Mouse (Mus musculus) layer of hippocampus, adult 18-20 months (tissue): ENCODE measurements around the gene E4f1. TPM values are rescaled to one million over a fixed set of nuclear protein-coding genes. Genes with fewer than 3 reads are reported as not detected.

Experiments used
- DNase-seq, 2 experiments: peaks; one replicate each; pipeline ENCODE4 v3.0.0; 2022; ENCODE audit warnings: low spot score in 2 of 2
- long read RNA-seq: library from polyadenylated mRNA; stranded (forward); transcript quantifications from one replicate; pipeline ENCODE4 v2.0.0, GENCODE M21; 2021
- total RNA-seq, 2 experiments: library from RNA; stranded (reverse); gene quantifications; 2 replicates each; pipeline ENCODE4 v1.2.3; 2021

The E4f1 gene
- 10 to 100 TPM; 32.3 to 37.9 TPM for total RNA-seq
- long read RNA-seq, partial matches to known transcripts = 11 of 43 reads
- long read RNA-seq, other reads (novel, unspliced or antisense) = 28 of 43 reads

DNA sequence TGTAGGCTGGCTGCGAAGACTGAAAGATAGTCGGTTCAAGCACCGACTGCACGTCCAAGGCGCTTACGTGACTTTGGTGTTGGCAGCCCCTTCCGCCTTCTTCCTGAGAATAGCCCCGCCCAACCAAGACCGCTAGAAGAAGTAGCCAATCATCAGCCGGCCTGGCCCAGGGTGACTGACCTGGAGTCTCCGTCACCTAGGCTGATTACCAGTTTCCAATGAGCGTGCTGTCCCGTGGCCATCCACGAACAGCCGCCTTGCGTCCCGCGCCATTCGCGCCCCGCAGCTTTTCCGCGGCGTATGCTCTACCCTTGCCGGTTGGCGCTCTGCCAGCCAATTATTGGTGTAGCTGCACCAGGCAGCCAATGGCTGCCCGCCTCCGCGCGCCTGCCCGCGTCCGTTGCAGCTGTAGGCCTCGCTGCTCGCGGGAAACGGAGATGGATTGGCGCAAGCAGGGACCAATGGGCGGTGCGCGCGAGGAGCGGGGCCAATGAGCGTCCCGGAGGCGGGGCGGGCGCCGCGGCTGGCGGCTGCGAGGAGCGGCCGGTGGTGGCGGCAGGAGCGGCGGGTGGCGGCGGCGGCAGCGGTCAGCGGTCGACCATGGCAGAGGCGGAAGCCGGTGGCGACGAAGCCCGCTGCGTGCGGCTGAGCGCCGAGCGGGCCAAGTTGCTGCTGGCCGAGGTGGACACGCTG is at the start of gene E4f1, which contains the start of gene Pgp:
TSS of gene E4f1 (minus strand) at position 404 of the 693 bp plus-strand sequence.
TSS of gene Pgp (plus strand) at position 483 of the 693 bp plus-strand sequence.
- peak; percentile 99 for DNase-seq

DNA sequence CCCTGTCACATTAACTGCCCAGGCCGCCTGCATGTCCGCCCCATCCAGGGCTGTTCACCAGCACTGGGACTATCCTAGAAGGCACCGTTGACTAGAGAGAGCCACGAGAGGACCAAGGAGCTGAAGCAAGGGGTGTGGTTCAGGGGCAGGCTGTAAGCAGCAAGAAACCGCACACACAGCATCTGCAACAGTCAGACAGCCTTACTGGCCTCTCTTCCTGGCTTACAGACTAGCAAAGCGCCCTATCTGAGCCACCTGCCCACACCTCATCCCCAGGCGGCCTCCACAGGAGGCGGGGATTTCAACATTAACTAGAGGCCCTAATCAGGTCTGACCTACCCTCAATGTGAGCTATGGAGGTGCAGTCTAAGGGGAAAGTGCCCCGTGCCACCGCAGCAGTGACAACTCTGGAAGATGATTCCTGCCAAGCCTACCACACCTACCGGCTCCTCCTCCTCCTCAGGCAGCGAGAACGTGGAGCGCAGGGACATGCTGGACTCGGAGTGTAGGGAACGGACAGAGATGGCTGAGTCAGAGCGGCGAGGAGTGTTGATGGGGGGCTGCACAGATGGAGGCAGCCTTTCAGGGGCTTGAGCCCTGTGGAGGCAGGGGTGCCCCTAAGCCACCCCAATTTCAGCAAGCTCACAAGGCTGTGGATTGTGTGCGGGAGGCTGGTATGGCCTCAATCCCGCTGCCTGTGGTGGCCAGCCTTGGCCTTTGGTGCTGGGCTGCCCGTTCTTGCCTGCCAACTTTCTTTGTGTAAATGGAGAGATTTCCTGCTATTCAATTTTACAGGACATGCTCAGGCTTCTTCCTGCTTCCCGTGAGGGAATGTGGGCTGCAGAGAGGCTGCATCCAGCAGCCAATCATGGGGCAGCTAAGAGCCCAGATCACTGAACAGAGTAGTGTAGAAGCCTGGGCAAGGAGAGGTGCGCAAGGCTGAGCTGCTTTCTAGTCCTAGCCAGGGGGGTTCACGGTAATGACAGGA is 44.5 kb upstream of the E4f1 start:
- DNase-seq = no peak

DNA sequence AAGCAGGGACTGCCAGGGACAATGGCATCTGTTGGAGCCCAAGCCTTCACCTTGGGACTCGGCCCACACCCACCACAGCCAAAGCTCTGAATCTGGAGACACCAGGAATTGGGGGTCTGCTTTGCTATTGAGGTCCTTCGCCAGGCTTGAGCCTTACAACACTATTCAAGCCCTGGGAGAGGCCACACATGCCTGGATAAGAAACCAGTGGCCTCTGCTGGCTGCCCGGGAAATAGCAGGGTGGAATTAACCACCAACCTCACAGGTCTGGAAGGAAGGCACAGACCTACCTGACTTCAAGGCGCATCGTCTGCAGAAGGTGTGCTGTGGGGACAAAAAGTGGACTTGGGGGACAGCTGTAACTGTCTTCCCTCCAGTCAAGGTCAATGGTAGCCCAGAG is 43.5 kb upstream of the E4f1 start:
- peak; percentile 65 to 85 for DNase-seq

DNA sequence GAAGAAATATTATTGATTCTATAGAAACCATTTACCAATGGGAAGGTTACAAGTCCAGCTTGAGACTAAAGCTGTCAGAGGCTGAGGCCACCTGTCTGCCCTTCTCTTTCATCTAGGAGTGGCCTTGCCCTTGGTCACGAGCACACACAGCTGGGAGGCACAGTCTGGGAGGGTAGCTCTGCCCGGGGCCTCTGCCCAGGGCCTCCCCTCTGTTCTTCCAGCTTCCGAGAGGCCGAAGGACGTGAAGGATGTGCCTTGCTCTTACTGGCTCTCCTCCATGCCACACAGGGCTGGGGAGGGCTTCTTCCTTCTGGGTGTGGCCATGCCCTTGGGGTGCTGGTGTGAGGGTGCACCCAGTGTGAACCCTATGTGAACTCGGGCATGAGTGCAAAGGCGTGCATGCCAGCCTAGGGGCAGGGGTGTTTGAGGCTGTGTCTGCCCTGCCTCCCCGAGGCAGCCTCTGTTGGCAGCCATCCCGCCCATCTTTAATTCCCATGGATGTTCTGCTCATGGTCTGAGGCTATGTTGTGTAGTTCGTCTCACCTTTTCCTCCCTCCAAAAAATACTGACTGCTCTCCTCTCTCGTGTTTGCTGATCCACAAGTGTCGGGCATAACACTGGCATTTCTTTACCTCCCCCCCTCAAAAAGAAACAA is 37.8 kb upstream of the E4f1 start:
- no peak for DNase-seq

DNA sequence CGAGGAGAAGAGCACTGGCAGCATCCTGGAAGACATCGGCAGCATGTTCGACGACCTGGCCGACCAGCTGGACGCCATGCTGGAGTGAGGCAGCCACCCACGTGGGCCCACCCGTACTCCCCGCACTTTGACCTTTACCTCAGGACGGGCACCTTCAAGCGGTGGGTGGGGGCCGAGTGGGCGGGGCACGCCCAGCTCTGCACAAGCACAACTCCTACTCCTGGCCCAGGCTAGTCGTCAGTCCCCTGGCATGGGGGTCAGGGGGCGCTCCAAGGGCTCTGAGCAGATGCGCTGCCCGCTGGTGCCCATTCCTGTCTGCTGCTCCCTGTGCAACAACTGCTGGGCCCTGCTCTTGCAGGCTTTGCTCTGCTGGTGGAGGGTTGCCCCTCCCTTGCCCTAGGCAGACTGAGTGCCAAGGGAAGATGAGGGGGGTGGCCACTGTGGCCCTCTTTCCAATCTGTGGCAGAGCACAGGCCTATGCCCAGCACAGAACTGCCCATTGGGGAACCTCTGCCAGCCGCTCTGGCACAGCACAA is 37.1 kb upstream of the E4f1 start:
- DNase-seq = no peak

DNA sequence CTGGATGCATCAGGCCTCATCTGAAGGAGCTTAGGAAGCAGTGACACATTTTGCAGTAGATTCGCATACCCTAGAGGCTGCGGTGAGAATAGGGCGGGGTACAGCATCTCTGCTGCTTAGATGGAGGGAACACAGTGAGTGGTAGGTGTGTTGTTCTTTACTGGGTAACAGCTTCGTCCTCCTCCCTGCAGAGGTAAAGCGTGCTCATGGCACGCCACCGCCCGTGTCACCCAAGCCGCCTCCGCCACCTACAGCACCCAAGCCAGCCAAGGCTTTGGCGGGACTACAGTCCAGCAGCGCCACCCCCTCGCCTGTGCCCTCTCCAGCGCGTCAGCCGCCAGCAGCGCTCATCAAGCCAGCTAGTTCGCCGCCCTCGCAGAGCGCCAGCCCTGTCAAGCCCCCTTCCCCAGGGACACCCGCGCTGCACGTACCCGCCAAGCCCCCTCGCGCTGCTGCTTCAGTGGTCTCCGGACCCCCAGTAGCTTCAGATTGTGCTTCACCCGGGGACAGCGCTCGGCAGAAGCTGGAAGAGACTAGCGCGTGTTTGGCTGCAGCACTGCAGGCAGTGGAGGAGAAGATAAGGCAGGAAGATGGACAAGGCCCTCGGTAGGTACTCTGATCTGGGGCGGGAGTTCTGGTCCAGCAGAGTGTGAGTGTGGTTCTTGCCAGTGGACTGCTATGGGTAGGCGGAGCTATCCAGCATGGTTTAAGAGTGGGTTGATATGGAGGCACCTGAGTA is 36.4 kb upstream of the E4f1 start:
- DNase-seq = peak; percentile 54 to 69

DNA sequence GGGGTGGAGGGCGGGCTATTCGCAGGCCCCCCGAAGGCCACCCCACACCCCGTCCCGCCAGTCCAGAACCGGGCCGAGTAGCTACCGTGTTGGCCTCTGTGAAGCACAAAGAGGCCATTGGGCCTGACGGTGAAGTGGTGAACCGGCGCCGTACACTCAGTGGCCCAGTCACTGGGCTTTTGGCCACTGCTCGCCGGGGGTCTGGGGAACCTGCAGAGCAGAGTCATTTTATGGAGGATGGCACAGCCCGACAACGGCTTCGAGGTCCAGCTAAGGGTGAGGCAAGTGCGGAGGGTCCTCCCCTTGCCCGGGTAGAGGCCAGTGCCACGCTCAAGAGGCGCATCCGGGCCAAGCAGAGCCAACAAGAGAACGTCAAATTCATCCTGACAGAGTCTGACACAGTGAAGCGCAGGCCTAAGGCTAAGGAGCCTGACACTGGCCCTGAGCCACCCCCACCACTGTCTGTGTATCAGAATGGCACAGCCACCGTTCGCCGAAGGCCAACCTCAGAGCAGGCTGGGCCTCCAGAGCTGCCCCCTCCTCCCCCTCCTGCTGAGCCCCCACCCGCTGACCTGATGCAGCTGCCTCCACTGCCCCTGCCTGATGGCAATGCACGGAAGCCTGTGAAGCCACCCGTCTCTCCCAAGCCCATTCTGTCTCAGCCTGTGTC is 35.3 kb upstream of the E4f1 start:
- no peak for DNase-seq

DNA sequence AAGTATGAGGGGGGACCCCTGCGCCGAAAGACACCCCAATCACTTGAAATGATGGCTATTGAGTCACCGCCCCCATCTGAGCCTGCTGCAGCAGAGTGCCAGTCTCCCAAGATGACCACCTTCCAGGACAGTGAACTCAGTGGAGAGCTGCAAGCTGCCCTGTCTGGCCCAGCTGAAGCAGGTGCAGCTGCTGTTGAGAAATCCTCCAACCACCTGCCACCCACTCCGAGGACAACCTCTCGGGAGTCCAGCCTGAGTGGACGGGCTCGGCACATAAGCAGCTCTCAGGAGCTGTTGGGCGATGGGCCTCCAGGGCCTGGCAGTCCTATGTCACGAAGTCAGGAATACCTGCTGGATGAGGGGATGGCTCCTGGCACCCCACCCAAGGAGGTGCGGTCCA is 34.0 kb upstream of the E4f1 start:
- DNase-seq = no peak

DNA sequence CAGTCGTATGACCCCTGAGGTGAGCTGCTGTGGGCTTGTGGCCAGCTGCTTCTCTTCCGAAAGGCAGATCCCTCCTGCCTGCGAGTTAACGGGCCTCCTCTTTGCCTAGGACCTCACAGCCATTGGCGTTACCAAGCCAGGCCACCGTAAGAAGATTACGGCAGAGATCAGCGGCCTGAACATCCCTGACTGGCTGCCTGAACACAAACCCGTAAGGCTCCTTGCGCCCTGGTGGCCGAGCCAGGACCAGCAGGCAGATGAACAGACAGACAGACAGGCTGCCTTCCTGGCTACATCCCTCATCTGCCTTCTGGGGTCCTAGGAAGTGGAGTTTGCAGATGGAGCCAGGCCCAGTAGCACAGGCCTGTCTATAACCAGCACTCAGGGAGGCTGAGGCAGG is 32.1 kb upstream of the E4f1 start:
- no peak for DNase-seq

DNA sequence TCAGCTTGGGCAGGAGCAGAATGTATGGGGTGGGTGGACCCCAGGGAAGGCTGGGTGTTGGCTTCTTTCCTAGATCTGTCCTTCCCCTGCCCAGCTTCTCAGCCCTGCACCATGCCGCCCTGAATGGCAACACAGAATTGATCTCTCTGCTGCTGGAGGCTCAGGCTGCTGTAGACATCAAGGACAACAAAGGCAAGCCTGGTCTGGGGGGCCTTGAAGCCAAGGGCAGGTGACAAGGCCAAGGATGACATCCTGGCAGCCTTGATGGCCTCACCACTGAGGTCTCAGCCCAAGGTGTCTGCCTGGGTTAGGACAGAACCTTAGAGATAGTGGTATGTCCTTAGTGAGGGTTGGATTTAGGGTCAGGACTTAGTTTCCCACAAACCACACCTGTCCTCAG is 25.9 kb upstream of the E4f1 start:
- DNase-seq = no peak

DNA sequence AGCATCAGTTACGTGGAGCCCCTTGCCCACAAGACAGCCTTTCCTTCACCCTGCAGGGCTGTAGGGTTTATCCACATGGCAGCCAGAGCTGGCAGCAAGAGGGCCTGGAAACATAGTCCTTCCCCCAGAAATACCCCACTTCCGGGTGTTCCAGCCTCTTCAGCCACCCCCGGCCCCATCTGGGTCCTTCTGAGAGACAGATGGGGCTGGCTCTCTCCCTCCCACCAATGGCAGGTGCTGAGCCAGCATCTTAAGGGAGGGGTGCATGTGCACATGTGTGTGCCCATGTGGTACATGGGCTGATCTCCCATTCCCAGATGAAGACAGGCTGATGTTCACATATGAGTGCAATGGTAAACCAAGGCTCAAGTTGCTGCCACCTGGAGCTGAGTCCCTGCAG is 25.3 kb upstream of the E4f1 start:
- DNase-seq = peak; percentile 85 to 88

DNA sequence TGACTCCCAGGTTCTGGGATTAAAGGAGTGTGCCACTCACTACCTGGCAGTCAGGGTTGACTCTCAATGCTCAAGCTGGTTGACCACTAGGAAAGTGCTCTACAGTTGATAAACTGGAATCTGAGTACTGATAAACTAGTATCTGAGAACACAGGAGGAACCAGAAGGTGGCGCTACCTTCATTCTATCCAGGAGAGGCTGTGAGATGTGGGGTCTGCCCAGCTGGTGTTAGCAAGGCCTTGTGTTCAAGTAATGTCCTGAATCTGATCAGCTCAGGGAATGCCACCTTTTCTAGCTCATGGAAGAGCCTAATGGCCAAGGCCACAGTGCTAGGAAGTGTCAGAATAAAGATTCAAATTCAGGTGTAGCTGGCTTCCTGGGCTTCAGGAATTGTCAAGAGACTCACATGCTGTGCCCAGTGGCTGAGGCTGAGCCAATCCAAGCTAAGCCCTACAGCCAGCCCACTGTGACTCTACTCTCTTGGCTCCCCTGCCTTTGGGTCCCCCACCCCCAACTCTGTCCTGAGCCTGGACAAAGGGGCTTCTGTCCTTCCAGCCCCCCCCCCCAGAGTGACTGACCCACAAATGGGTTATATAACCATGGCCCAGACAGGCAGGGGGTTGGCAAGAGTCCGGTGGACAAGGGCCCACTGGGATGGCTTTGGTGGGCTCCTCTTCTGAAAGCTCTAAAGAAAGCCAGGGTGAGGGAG is 24.7 kb upstream of the E4f1 start:
- DNase-seq = peak in 1 of 2 experiments; percentile 77

DNA sequence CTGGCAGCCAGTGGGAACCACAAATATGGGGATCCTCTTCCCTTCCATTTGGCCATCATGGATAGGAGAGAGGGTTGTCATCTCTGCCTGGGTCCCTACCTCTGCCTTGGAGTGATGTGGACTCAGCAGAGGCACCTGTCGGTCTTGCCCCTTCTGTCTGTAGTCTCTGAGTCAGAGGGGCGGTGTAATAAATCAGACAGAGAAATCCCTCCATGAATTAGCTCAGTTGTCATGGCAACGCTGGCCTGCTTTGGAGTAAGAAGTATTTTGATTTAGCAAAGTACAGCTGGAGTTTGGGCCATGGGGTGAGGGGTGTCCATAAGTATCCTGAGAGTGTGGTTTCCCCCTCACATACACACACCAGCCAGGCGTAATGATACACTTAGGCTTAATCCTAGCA is 20.3 kb upstream of the E4f1 start:
- DNase-seq = peak in 1 of 2 experiments; percentile 69

DNA sequence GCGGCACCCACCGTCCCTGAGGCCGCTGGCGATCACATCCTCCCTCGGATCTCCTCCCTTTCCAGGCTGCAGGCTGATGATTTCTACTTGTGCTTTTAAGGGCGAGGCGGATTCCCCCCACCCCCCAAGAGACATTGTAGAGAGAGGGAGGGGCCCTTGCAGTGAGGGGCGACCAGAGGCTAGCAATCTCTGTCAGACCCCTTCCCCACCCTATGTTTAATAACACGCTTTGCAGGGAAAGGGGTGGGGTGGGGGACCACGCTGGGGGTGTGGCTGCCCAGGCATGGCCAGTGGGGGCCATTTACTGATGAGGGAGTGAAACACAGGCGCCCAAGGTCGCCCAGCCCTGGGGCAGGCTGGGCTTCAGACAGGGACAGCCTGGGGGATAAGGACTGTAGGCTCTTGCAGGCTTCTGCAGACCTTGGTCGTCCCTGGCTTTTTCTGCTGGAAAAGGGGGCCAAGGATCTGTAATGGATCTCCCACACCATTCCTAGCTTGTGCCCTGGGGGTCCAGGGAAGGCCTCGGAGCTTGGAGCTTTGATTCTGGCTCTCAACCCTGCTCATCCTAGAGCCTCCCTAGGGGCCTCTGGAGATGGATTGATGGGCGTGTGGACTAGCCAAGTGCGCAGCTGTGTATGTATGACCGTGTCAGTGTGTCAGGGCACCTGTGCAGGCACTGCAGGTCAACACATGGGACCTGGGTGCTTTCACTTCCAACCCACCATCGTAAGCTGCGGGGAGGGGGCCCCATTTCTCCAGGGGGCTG is 19.3 kb upstream of the E4f1 start:
- DNase-seq = peak in 1 of 2 experiments; percentile 15

DNA sequence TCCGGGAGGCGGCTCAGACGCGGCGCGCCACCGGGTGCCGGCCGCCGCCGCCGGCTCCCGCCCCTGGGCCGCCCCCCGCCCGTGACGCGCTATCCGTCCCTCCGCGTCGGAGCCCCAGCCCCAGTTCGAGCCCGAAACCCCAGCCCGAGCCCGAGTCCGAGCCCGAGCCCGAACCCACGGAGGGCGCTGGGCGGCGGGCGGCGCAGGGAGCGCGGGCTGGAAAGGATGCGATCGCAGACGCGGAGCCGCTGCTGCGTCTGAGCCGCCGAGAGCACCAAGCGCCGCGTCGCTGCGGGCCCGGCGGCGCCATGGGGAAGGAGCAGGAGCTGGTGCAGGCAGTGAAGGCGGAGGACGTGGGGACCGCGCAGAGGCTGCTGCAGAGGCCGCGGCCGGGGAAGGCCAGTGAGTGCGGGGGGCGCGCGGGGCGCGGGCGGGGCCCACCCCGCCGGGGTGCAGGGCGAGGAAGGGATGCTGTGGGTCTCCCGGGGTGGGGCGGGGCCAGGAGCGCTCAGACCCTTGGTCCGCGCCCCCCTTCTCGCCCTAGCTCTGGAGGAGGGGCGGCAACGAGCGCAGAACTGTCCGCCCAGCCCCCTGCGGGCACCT is 18.6 kb upstream of the E4f1 start:
- DNase-seq = peak in 1 of 2 experiments; percentile 41

DNA sequence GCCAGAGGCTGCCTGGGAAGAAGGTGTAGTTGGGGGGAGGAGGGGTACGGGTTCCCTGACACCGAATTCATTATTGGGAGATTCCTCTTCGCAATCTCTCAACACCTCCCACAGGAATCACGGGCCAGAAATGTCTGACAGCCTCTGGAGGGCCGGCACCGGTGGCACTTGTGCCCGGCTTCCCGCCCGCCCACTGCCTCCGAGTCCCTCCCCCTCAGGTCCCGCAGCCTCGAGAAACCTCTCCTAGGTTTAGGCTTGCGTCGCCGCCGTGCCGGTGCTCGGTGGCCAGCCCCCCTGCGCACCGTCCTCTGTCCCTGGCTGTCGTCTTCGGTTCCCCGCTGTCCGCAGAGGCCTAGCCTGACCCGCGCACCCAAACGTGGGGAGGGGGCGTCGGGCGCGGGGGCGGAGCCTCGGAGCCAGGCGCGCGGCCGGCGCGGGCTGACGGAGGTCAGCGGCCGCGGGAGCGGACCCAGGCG is 18.1 kb upstream of the E4f1 start, which contains the start of gene Caskin1:
TSS of gene Caskin1 (plus strand) at position 416 of the 476 bp plus-strand sequence.
- DNase-seq = peak in 1 of 2 experiments; percentile 46

DNA sequence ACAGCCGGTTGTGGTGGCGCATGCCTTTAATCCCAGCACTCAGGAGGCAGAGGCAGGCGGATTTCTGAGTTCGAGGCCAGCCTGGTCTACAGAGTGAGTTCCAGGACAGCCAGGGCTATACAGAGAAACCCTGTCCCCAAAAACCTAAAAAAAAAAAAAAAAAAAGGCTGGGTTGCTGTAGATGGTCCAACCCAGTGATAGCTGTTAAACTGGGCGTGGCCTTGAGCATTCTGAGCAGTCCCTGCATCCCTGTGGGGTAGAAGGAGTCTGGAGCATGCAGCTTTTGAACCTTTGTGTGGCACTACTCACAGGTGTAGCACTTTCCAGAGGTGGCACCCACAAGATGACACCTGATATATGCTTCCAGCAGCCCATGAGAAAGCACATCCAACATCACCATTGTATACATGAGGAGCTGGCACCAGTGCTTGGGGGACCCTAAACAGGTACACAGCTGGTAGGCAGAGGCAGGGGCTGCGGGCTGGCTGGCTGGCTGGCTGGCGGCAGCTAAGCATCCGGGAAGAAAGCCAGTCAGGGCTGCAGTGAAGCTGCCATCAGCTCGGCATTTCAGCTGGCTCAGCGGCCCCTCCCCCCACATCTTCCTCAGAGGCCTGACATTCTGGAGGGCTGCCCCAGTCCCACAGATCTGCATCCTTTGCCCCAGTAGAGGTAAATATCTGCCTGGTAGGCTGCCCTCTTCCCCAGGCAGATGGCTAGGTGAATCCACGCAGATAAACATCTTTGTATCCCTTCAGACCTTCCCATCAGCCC is 15.2 kb upstream of the E4f1 start:
- DNase-seq = peak in 1 of 2 experiments; percentile 66
